Mouse (Mus musculus) neutrophil, adult 65 days (primary cell): ENCODE results near the gene Def6. TPM values are rescaled to one million over a fixed set of nuclear protein-coding genes. Genes with fewer than 3 reads are reported as not detected.

ENCODE experiments used
- total RNA-seq: library from RNA; stranded (reverse); gene quantifications from 2 replicates; pipeline ENCODE4 v1.2.4, GENCODE M21; 2023

Def6 gene
- 92.9 and 108 TPM in 2 replicates for total RNA-seq

GRCm38 (mm10) chr17:28207591-28208313 is at the start of gene Def6:
Gene Def6 (plus strand): TSS chr17:28207778.

GRCm38 (mm10) chr17:28176775-28177539 is 30.6 kb upstream of the Def6 start, which contains the start of gene Zfp523:
Gene Zfp523 (plus strand): TSS chr17:28177129.

GRCm38 (mm10) chr17:28232475-28233060 is 25.0 kb downstream of the Def6 start, which contains the start of gene Ppard:
Gene Ppard (plus strand): TSS chr17:28232700.

Other genes with a start within 250 kb of the Def6 start
- gene Tcp11, start 127.1 kb upstream of the Def6 start, total RNA-seq: 1.3 TPM in 2 replicates
- gene Scube3, start 65.6 kb upstream of the Def6 start, total RNA-seq: not detected in 2 replicates
- 11.0 and 11.3 TPM in 2 replicates for gene Zfp523, start 30.6 kb upstream of the Def6 start, total RNA-seq
- 34.0 and 35.1 TPM in 2 replicates for gene Ppard, start 24.9 kb downstream of the Def6 start, total RNA-seq
- gene Fance, start 105.7 kb downstream of the Def6 start, total RNA-seq: 9.5 and 15.9 TPM in 2 replicates
- 364 and 392 TPM in 2 replicates for gene Rpl10a, start 120.7 kb downstream of the Def6 start, total RNA-seq
- gene Tead3, start 143.0 kb downstream of the Def6 start, total RNA-seq: 0.54 TPM in 1 of 2 replicates, not detected in the other
- not detected in 2 replicates for gene Tulp1, start 157.4 kb downstream of the Def6 start, total RNA-seq